Mouse (Mus musculus): ENCODE data around the gene Usp32. TPM values are rescaled to one million over a fixed set of nuclear protein-coding genes. Genes with fewer than 3 reads are reported as not detected.

Usp32 gene
- polyA plus RNA-seq, 1 experiment from 2014 or later = 4.5 TPM

- Histone ChIP-seq H3K36me3 (ENCODE audit: insufficient read depth, low read length) (no peaks in the 10 kb centered on the region), H3K4me3 (ENCODE audit: low read depth, low read length) (no peak overlapping the region), H3K27me3 (replicated peaks; ENCODE audit: insufficient read depth, low read length) (peaks cover 8% of the 10 kb centered on the region), H3K9ac (replicated peaks; ENCODE audit: low read depth) (no peak overlapping the region), H3K27ac (ENCODE audit: low read length) (no peak overlapping the region), H3K4me1 (ENCODE audit: insufficient read depth, low read depth, low read length) (no peaks in the 10 kb centered on the region), H3K9me3 (ENCODE audit: low read length) (no peaks in the 10 kb centered on the region), H3K4me2 (replicated peaks; ENCODE audit: low read depth, low read length) (no peak overlapping the region)
- no peak for ATAC-seq
- 4% methylated on average over 11 of the region's 12 CpGs for WGBS
- TF ChIP-seq CTCF (IDR thresholded peaks at IDR 0.05) (no peak), EP300 (IDR thresholded peaks at IDR 0.05) (no peak)
- no peak for DNase-seq (ENCODE audit: low spot score)
Observed at GRCm38 (mm10) chr11:84944639-84945435, 195.1 kb downstream of the Usp32 start.

- Histone ChIP-seq H3K4me2 (replicated peaks; ENCODE audit: low read depth, low read length) (no peak overlapping the region), H3K27ac (ENCODE audit: low read length) (no peak overlapping the region), H3K4me1 (ENCODE audit: insufficient read depth, low read depth, low read length) (no peaks in the 10 kb centered on the region), H3K9me3 (ENCODE audit: low read length) (no peaks in the 10 kb centered on the region), H3K36me3 (ENCODE audit: insufficient read depth, low read length) (no peaks in the 10 kb centered on the region), H3K4me3 (ENCODE audit: low read depth, low read length) (no peak overlapping the region), H3K27me3 (replicated peaks; ENCODE audit: insufficient read depth, low read length) (peaks cover 8% of the 10 kb centered on the region), H3K9ac (replicated peaks; ENCODE audit: low read depth) (no peak overlapping the region)
- ATAC-seq = peak; percentile 67
- TF ChIP-seq CTCF (IDR thresholded peaks at IDR 0.05) (peak; percentile 53), EP300 (IDR thresholded peaks at IDR 0.05) (no peak)
- WGBS = under 1% methylated on average over 15 of the region's 15 CpGs
- DNase-seq (ENCODE audit: low spot score) = peak; percentile 86
Observed at GRCm38 (mm10) chr11:84943948-84944347, 196.0 kb downstream of the Usp32 start.

GRCm38 (mm10) chr11:84940140-84940539 is 199.8 kb downstream of the Usp32 start:
- DNase-seq (ENCODE audit: low spot score) (no peak), ATAC-seq (no peak)
- no peaks in the 10 kb centered on the region for H3K9me3 ChIP-seq (ENCODE audit: low read length)
- H3K27ac ChIP-seq (ENCODE audit: low read length) = no peak overlapping the region
- no peaks in the 10 kb centered on the region for H3K36me3 ChIP-seq (ENCODE audit: insufficient read depth, low read length)
- no peak overlapping the region for H3K4me2 ChIP-seq (replicated peaks; ENCODE audit: low read depth, low read length)
- WGBS = 68% methylated on average over 10 of the region's 10 CpGs
- H3K9ac ChIP-seq (replicated peaks; ENCODE audit: low read depth) = no peak overlapping the region
- H3K4me1 ChIP-seq (ENCODE audit: insufficient read depth, low read depth, low read length) = no peaks in the 10 kb centered on the region
- no peak overlapping the region for H3K4me3 ChIP-seq (ENCODE audit: low read depth, low read length)
- no peak for TF ChIP-seq CTCF (IDR thresholded peaks at IDR 0.05)
- TF ChIP-seq EP300 (IDR thresholded peaks at IDR 0.05) = no peak
- peaks cover 8% of the 10 kb centered on the region; the same call in 1 of the 2 replicates for H3K27me3 ChIP-seq (replicated peaks; ENCODE audit: insufficient read depth, low read length)

GRCm38 (mm10) chr11:84939508-84940053 is 200.4 kb downstream of the Usp32 start:
- Histone ChIP-seq H3K36me3 (ENCODE audit: insufficient read depth, low read length) (no peaks in the 10 kb centered on the region), H3K27me3 (replicated peaks; ENCODE audit: insufficient read depth, low read length) (peaks cover 7% of the 10 kb centered on the region; the same call in 1 of the 2 replicates), H3K4me3 (ENCODE audit: low read depth, low read length) (no peak overlapping the region), H3K9ac (replicated peaks; ENCODE audit: low read depth) (no peak overlapping the region), H3K27ac (ENCODE audit: low read length) (no peak overlapping the region), H3K9me3 (ENCODE audit: low read length) (no peaks in the 10 kb centered on the region), H3K4me1 (ENCODE audit: insufficient read depth, low read depth, low read length) (no peaks in the 10 kb centered on the region), H3K4me2 (replicated peaks; ENCODE audit: low read depth, low read length) (no peak overlapping the region)
- DNase-seq (ENCODE audit: low spot score) (no peak), ATAC-seq (no peak)
- TF ChIP-seq EP300 (IDR thresholded peaks at IDR 0.05) (no peak), CTCF (IDR thresholded peaks at IDR 0.05) (no peak)
- 58% methylated on average over 8 of the region's 8 CpGs for WGBS

Other genes with a start within 250 kb of the Usp32 start
- 24.1 and 27.5 TPM in 2 replicates for gene Znhit3, start 223.8 kb downstream of the Usp32 start, polyA plus RNA-seq (2015; fragmentation: Nextera tagmentation; extraction: Ambion mirVana)
- 172 and 190 TPM in 2 replicates for gene Car4, start 182.4 kb downstream of the Usp32 start, polyA plus RNA-seq (2015; fragmentation: Nextera tagmentation; extraction: Ambion mirVana)
- gene 1700125H20Rik, start 30.2 kb upstream of the Usp32 start, polyA plus RNA-seq (2015; fragmentation: Nextera tagmentation; extraction: Ambion mirVana) = 0.24 TPM in 1 of 2 replicates, not detected in the other
- 25.9 and 27.4 TPM in 2 replicates for gene Appbp2, start 95.0 kb upstream of the Usp32 start, polyA plus RNA-seq (2015; fragmentation: Nextera tagmentation; extraction: Ambion mirVana)
- gene Ppm1d, start 171.1 kb upstream of the Usp32 start, polyA plus RNA-seq (2015; fragmentation: Nextera tagmentation; extraction: Ambion mirVana) = 12.6 and 13.3 TPM in 2 replicates
- gene Bcas3, start 213.0 kb upstream of the Usp32 start, polyA plus RNA-seq (2015; fragmentation: Nextera tagmentation; extraction: Ambion mirVana) = 26.0 and 31.0 TPM in 2 replicates